Mouse (Mus musculus) Muller cell, postnatal 12 days (primary cell): ENCODE data around the gene Chrna7.
A peak's percentile ranks its signal among the peaks of the same experiment; 100 is the strongest.

ENCODE experiments used
- DNase-seq: peaks from one replicate; pipeline ENCODE4 v3.0.0-alpha.2; 2015; ENCODE audit errors: inconsistent ontology term

Chrna7 gene

GRCm38 (mm10) chr7:63084351-63085003 lies 127.9 kb downstream of the Chrna7 start:
- DNase-seq: peak; percentile 18

- DNase-seq: no peak
Observed at GRCm38 (mm10) chr7:63060996-63061395, 151.4 kb downstream of the Chrna7 start.
